Mouse (Mus musculus) lung, adult 2 months (tissue): ENCODE results near the gene Calca.

Experiments used
- CTCF ChIP-seq: fragments of 200-500 bp; IDR thresholded peaks from 2 replicates; pipeline ENCODE4 v1.5.1; 2011; ENCODE audit warnings: mild to moderate bottlenecking, low read length, control low read depth; ENCODE audit not compliant: insufficient read depth
- POLR2A ChIP-seq: fragments of 200-500 bp; IDR thresholded peaks from 2 replicates; pipeline ENCODE4 v1.6.1; 2011; ENCODE audit warnings: low read depth, mild to moderate bottlenecking, control low read depth, low read length, borderline replicate concordance; ENCODE audit errors: extremely low read depth

- TF ChIP-seq CTCF (no peak), POLR2A (no peak)
Observed at GRCm38 (mm10) chr7:114671405-114671804, 35.2 kb upstream of the Calca start.
